Mouse (Mus musculus) left cerebral cortex, postnatal 14 days (tissue): Measurements from ENCODE around the gene Tbcc. TPM values are rescaled to one million over a fixed set of nuclear protein-coding genes. Genes with fewer than 3 reads are reported as not detected.

ENCODE experiments used
- total RNA-seq, 2 experiments: library from RNA; stranded (reverse); gene quantifications; 2 replicates each; pipeline ENCODE4 v1.2.3; 2021

Tbcc gene
- total RNA-seq, 2 experiments from 2014 or later: 33.1 to 39.8 TPM

Other genes starting within 250 kb of the Tbcc start
- 10 to 100 TPM; 15.8 to 16.5 TPM for gene Klc4, start 244.7 kb upstream of the Tbcc start, total RNA-seq
- 10 to 100 TPM; 45.6 to 54.2 TPM for gene Mrpl2, start 244.5 kb upstream of the Tbcc start, total RNA-seq
- gene Cul7, start 240.3 kb upstream of the Tbcc start, total RNA-seq: 10 to 100 TPM; 30.2 to 33.4 TPM
- 10 to 100 TPM; 14.1 to 15.7 TPM for gene Rrp36, start 216.3 kb upstream of the Tbcc start, total RNA-seq
- gene Mea1, start 211.9 kb upstream of the Tbcc start, total RNA-seq: 100 to 1,000 TPM; 105 to 120 TPM
- gene Klhdc3, start 209.8 kb upstream of the Tbcc start, total RNA-seq: 100 to 1,000 TPM; 200 to 204 TPM
- gene Ppp2r5d, start 185.6 kb upstream of the Tbcc start, total RNA-seq: 10 to 100 TPM; 85.4 to 90.8 TPM
- gene Pex6, start 179.2 kb upstream of the Tbcc start, total RNA-seq: 10 to 100 TPM; 37.6 to 38.1 TPM
- under 1 TPM; 0.57 TPM for gene Gnmt, start 161.5 kb upstream of the Tbcc start, total RNA-seq
- 10 to 100 TPM; 53.4 to 54.5 TPM for gene Cnpy3, start 138.5 kb upstream of the Tbcc start, total RNA-seq
- gene Ptcra, start 127.0 kb upstream of the Tbcc start, total RNA-seq: not detected
- 1 to 10 TPM; 9.5 to 9.6 TPM for gene 2310039H08Rik, start 118.0 kb upstream of the Tbcc start, total RNA-seq
- gene Rpl7l1, start 108.0 kb upstream of the Tbcc start, total RNA-seq: 10 to 100 TPM; 49.1 to 49.6 TPM
- 10 to 100 TPM; 39.9 to 42.7 TPM for gene Bicral, start 32.2 kb upstream of the Tbcc start, total RNA-seq
- not detected for gene Prph2, start 19.8 kb downstream of the Tbcc start, total RNA-seq
- gene Ubr2, start 119.9 kb downstream of the Tbcc start, total RNA-seq: 10 to 100 TPM; 50.5 to 53.5 TPM